Mouse (Mus musculus) liver, embryonic 12.5 days (tissue): ENCODE data around the gene Hivep3. TPM values are rescaled to one million over a fixed set of nuclear protein-coding genes. Genes with fewer than 3 reads are reported as not detected.

Experiments used
- ATAC-seq: fragments of 200-750 bp; cut with Nextera tagmentation; 2 replicates; pipeline ENCODE4 v1.8.0; 2017; ENCODE audit warnings: moderate number of reproducible peaks, mild to moderate bottlenecking, moderate library complexity
- H3K27ac ChIP-seq: fragments of 300-500 bp; sonication (generic); 2 replicates; pipeline ENCODE4 v1.5.1; 2016; ENCODE audit warnings: mild to moderate bottlenecking
- H3K27me3 ChIP-seq: fragments of 300-500 bp; sonication (generic); replicated peaks from 2 replicates; pipeline ENCODE4 v1.6.1; 2016; ENCODE audit warnings: mild to moderate bottlenecking, moderate library complexity
- H3K36me3 ChIP-seq: fragments of 300-500 bp; sonication (generic); 2 replicates; pipeline ENCODE4 v1.6.1; 2016; ENCODE audit warnings: mild to moderate bottlenecking, moderate library complexity
- H3K4me1 ChIP-seq: fragments of 300-500 bp; sonication (generic); 2 replicates; pipeline ENCODE4 v1.6.1; 2016
- H3K4me2 ChIP-seq: fragments of 300-500 bp; sonication (generic); 2 replicates; pipeline ENCODE4 v1.6.1; 2016; ENCODE audit warnings: mild to moderate bottlenecking, moderate library complexity
- H3K4me3 ChIP-seq: fragments of 300-500 bp; sonication (generic); 2 replicates; pipeline ENCODE4 v1.5.1; 2016; ENCODE audit warnings: mild to moderate bottlenecking, moderate library complexity
- H3K9ac ChIP-seq: fragments of 300-500 bp; sonication (generic); 2 replicates; pipeline ENCODE4 v1.6.1; 2016; ENCODE audit warnings: mild to moderate bottlenecking, moderate library complexity
- H3K9me3 ChIP-seq: fragments of 300-500 bp; sonication (generic); replicated peaks from 2 replicates; pipeline ENCODE4 v1.6.1; 2016; ENCODE audit warnings: mild to moderate bottlenecking, moderate library complexity
- WGBS: fragments of 180-500 bp; shearing (Covaris S2); methylation state at CpG from one replicate; pipeline ENCODE4 v1.1.7; 2016; ENCODE audit not compliant: insufficient replicate concordance; 5-methylcytosine and 5-hydroxymethylcytosine counted together
- polyA plus RNA-seq: library from polyadenylated mRNA; unstranded; fragments of >200 nt; fragmentation: Nextera tagmentation; extraction: Ambion mirVana; gene quantifications from 2 replicates; pipeline ENCODE4 v1.2.1, GENCODE M21; 2016

Hivep3 gene
- polyA plus RNA-seq, 1 experiment from 2014 or later, result 2.9 TPM

- WGBS, result 71% methylated on average over 8 of the region's 8 CpGs
Measured at GRCm38 (mm10) chr4:119921723-119922266, 188.2 kb downstream of the Hivep3 start.

GRCm38 (mm10) chr4:119922945-119923344 lies 189.4 kb downstream of the Hivep3 start:
- H3K27me3 ChIP-seq, result no peaks in the 10 kb centered on the region
- H3K36me3 ChIP-seq, result no peaks in the 10 kb centered on the region
- H3K4me2 ChIP-seq, result no peak overlapping the region
- H3K27ac ChIP-seq, result no peak overlapping the region
- no peak for ATAC-seq
- 66% methylated on average over 8 of the region's 8 CpGs for WGBS
- H3K9me3 ChIP-seq, result 0 out of 2 replicates have a peak, but pooled peaks cover 5% of the 10 kb centered on the region
- H3K4me3 ChIP-seq, result no peak overlapping the region
- no peak overlapping the region for H3K9ac ChIP-seq
- no peaks in the 10 kb centered on the region for H3K4me1 ChIP-seq

More at GRCm38 (mm10) chr4:119921723-119922266, 188.2 kb downstream of the Hivep3 start:
- Histone ChIP-seq H3K9me3 (0 out of 2 replicates have a peak, but pooled peaks cover 5% of the 10 kb centered on the region), H3K4me3 (no peak overlapping the region), H3K36me3 (no peaks in the 10 kb centered on the region), H3K27ac (no peak overlapping the region), H3K9ac (no peak overlapping the region), H3K27me3 (no peaks in the 10 kb centered on the region), H3K4me2 (no peak overlapping the region), H3K4me1 (no peaks in the 10 kb centered on the region)
- no peak for ATAC-seq

GRCm38 (mm10) chr4:119923410-119923809 lies 189.8 kb downstream of the Hivep3 start:
- Histone ChIP-seq H3K36me3 (no peaks in the 10 kb centered on the region), H3K27ac (no peak overlapping the region), H3K4me2 (no peak overlapping the region), H3K9ac (no peak overlapping the region), H3K4me1 (no peaks in the 10 kb centered on the region), H3K9me3 (0 out of 2 replicates have a peak, but pooled peaks cover 5% of the 10 kb centered on the region), H3K27me3 (no peaks in the 10 kb centered on the region), H3K4me3 (no peak overlapping the region)
- 58% methylated on average over 3 of the region's 3 CpGs for WGBS
- ATAC-seq, result no peak

GRCm38 (mm10) chr4:119925052-119925451 lies 191.5 kb downstream of the Hivep3 start:
- Histone ChIP-seq H3K9me3 (0 out of 2 replicates have a peak, but pooled peaks cover 5% of the 10 kb centered on the region), H3K9ac (no peak overlapping the region), H3K4me1 (no peaks in the 10 kb centered on the region), H3K4me2 (no peak overlapping the region), H3K27ac (no peak overlapping the region), H3K4me3 (no peak overlapping the region), H3K36me3 (no peaks in the 10 kb centered on the region), H3K27me3 (no peaks in the 10 kb centered on the region)
- no peak for ATAC-seq

GRCm38 (mm10) chr4:119931923-119932322 lies 198.3 kb downstream of the Hivep3 start:
- H3K36me3 ChIP-seq, result no peaks in the 10 kb centered on the region
- H3K4me3 ChIP-seq, result no peak overlapping the region
- no peaks in the 10 kb centered on the region for H3K9me3 ChIP-seq
- no peak overlapping the region for H3K9ac ChIP-seq
- no peak overlapping the region for H3K27ac ChIP-seq
- ATAC-seq, result no peak
- WGBS, result 66% methylated on average over 8 of the region's 8 CpGs
- H3K4me1 ChIP-seq, result no peaks in the 10 kb centered on the region
- no peak overlapping the region for H3K4me2 ChIP-seq
- H3K27me3 ChIP-seq, result no peaks in the 10 kb centered on the region

- 65% methylated on average over 13 of the region's 13 CpGs for WGBS
- Histone ChIP-seq H3K27ac (no peak overlapping the region), H3K9me3 (no peaks in the 10 kb centered on the region), H3K4me1 (no peaks in the 10 kb centered on the region), H3K36me3 (no peaks in the 10 kb centered on the region), H3K9ac (no peak overlapping the region), H3K27me3 (no peaks in the 10 kb centered on the region), H3K4me3 (no peak overlapping the region), H3K4me2 (no peak overlapping the region)
- ATAC-seq, result no peak
Measured at GRCm38 (mm10) chr4:119932549-119933257, 199.1 kb downstream of the Hivep3 start.

- no peak overlapping the region for H3K4me3 ChIP-seq
- no peaks in the 10 kb centered on the region for H3K27me3 ChIP-seq
- no peaks in the 10 kb centered on the region for H3K36me3 ChIP-seq
- no peak overlapping the region for H3K4me2 ChIP-seq
- no peak for ATAC-seq
- H3K4me1 ChIP-seq, result no peaks in the 10 kb centered on the region
- H3K9ac ChIP-seq, result no peak overlapping the region
- 63% methylated on average over 4 of the region's 4 CpGs for WGBS
- no peaks in the 10 kb centered on the region for H3K9me3 ChIP-seq
- H3K27ac ChIP-seq, result no peak overlapping the region
Measured at GRCm38 (mm10) chr4:119934901-119935300, 201.3 kb downstream of the Hivep3 start.

- no peaks in the 10 kb centered on the region for H3K27me3 ChIP-seq
- H3K9me3 ChIP-seq, result no peaks in the 10 kb centered on the region
- H3K9ac ChIP-seq, result no peak overlapping the region
- no peaks in the 10 kb centered on the region for H3K36me3 ChIP-seq
- H3K27ac ChIP-seq, result no peak overlapping the region
- H3K4me2 ChIP-seq, result no peak overlapping the region
- ATAC-seq, result no peak
- H3K4me3 ChIP-seq, result no peak overlapping the region
- 61% methylated on average over 7 of the region's 7 CpGs for WGBS
- H3K4me1 ChIP-seq, result no peaks in the 10 kb centered on the region
Measured at GRCm38 (mm10) chr4:119937876-119938275, 204.3 kb downstream of the Hivep3 start.

- no peaks in the 10 kb centered on the region for H3K9me3 ChIP-seq
- ATAC-seq, result no peak
Measured at GRCm38 (mm10) chr4:119938518-119938917, 204.9 kb downstream of the Hivep3 start.

GRCm38 (mm10) chr4:119939786-119940185 lies 206.2 kb downstream of the Hivep3 start:
- no peak overlapping the region for H3K4me3 ChIP-seq
- H3K9me3 ChIP-seq, result no peaks in the 10 kb centered on the region
- WGBS, result 62% methylated on average over 6 of the region's 6 CpGs
- H3K4me2 ChIP-seq, result no peak overlapping the region
- no peak overlapping the region for H3K27ac ChIP-seq
- H3K9ac ChIP-seq, result no peak overlapping the region
- H3K36me3 ChIP-seq, result no peaks in the 10 kb centered on the region
- no peaks in the 10 kb centered on the region for H3K4me1 ChIP-seq
- ATAC-seq, result no peak
- H3K27me3 ChIP-seq, result no peaks in the 10 kb centered on the region

More at GRCm38 (mm10) chr4:119938518-119938917, 204.9 kb downstream of the Hivep3 start:
- no peaks in the 10 kb centered on the region for H3K4me1 ChIP-seq
- WGBS, result 62% methylated on average over 4 of the region's 4 CpGs
- no peak overlapping the region for H3K27ac ChIP-seq
- H3K9ac ChIP-seq, result no peak overlapping the region
- H3K4me2 ChIP-seq, result no peak overlapping the region
- no peaks in the 10 kb centered on the region for H3K27me3 ChIP-seq
- H3K36me3 ChIP-seq, result no peaks in the 10 kb centered on the region
- H3K4me3 ChIP-seq, result no peak overlapping the region

- H3K36me3 ChIP-seq, result no peaks in the 10 kb centered on the region
- H3K27ac ChIP-seq, result no peak overlapping the region
- no peaks in the 10 kb centered on the region for H3K4me1 ChIP-seq
- H3K27me3 ChIP-seq, result no peaks in the 10 kb centered on the region
- H3K9me3 ChIP-seq, result no peaks in the 10 kb centered on the region
- no peak overlapping the region for H3K4me2 ChIP-seq
- WGBS, result 50% methylated on average over 3 of the region's 3 CpGs
- no peak overlapping the region for H3K9ac ChIP-seq
- ATAC-seq, result no peak
- no peak overlapping the region for H3K4me3 ChIP-seq
Measured at GRCm38 (mm10) chr4:119946224-119946887, 212.8 kb downstream of the Hivep3 start.
